ENCODE assay signal across 26 mouse cellular contexts in genomic region chr10:3510486-3510885, GRCm38 (mm10). TPM values are rescaled to one million over a fixed set of nuclear protein-coding genes. Genes with fewer than 3 reads are reported as not detected.
DNase-seq lines count a peak whose midpoint lies in the region; ATAC-seq and TF ChIP-seq lines count a peak whose summit lies in the region.
"Had no signal": no experiment of that assay in that cellular context is flagged by ENCODE, and none has a peak within 500 bp of the region (broad histone marks: within the 10 kb centered on the region; RNA-seq: fewer than 3 reads in every experiment).

No protein-coding gene starts in this region.

- H3K4me2 ChIP-seq in heart, embryonic 16.5 days (ENCODE audit: low read depth, low read length): no peak overlapping the region
- H3K4me2 ChIP-seq in midbrain, embryonic 14.5 days (ENCODE audit: low read length): no peak overlapping the region
- no peak overlapping the region for H3K4me2 ChIP-seq in midbrain, embryonic 13.5 days (replicated peaks)
- H3K4me2 ChIP-seq: embryonic facial prominence, embryonic 15.5 days; hindbrain, embryonic 15.5 days; intestine, embryonic 15.5 days; limb, embryonic 13.5 days; liver, embryonic 12.5 days; neural tube, embryonic 12.5 days had no signal

- no peaks in the 10 kb centered on the region for H3K79me2 ChIP-seq in heart, adult 2 months (replicated peaks; ENCODE audit: control insufficient read depth, insufficient read depth, low read length)

- H3K4me3 ChIP-seq in heart, embryonic 16.5 days (ENCODE audit: low read length): no peak overlapping the region
- H3K4me3 ChIP-seq in heart, adult 2 months: no peak overlapping the region
- no peak overlapping the region for H3K4me3 ChIP-seq in midbrain, embryonic 14.5 days (replicated peaks; ENCODE audit: low read depth, low read length)
- H3K4me3 ChIP-seq in midbrain, embryonic 13.5 days (replicated peaks): no peak overlapping the region
- H3K4me3 ChIP-seq: embryonic facial prominence, embryonic 15.5 days; gastrocnemius, adult 2 months; hindbrain, embryonic 15.5 days; intestine, embryonic 15.5 days; layer of hippocampus, adult 2 months; limb, embryonic 13.5 days; liver, embryonic 12.5 days; neural tube, embryonic 12.5 days had no signal

- H3K9me3 ChIP-seq in heart, embryonic 16.5 days (replicated peaks; ENCODE audit: control insufficient read depth, low read length): 0 out of 2 replicates have a peak, but pooled peaks cover 5% of the 10 kb centered on the region
- no peaks in the 10 kb centered on the region for H3K9me3 ChIP-seq in midbrain, embryonic 14.5 days (ENCODE audit: control insufficient read depth, low read length)
- H3K9me3 ChIP-seq in midbrain, embryonic 13.5 days: no peaks in the 10 kb centered on the region
- H3K9me3 ChIP-seq: embryonic facial prominence, embryonic 15.5 days; hindbrain, embryonic 15.5 days; intestine, embryonic 15.5 days; limb, embryonic 13.5 days; liver, embryonic 12.5 days; neural tube, embryonic 12.5 days had no signal

- peak overlapping the region; percentile 43 for H3K27ac ChIP-seq in heart, embryonic 16.5 days (ENCODE audit: low read length)
- no peak overlapping the region for H3K27ac ChIP-seq in heart, adult 2 months
- no peak overlapping the region for H3K27ac ChIP-seq in midbrain, embryonic 14.5 days (replicated peaks; ENCODE audit: low read depth, low read length)
- H3K27ac ChIP-seq in midbrain, embryonic 13.5 days: no peak overlapping the region
- H3K27ac ChIP-seq: embryonic facial prominence, embryonic 15.5 days; gastrocnemius, adult 2 months; intestine, embryonic 15.5 days; layer of hippocampus, adult 2 months; limb, embryonic 13.5 days; liver, embryonic 12.5 days; neural tube, embryonic 12.5 days had no signal

- peaks cover 28% of the 10 kb centered on the region for H3K4me1 ChIP-seq in heart, embryonic 16.5 days (ENCODE audit: control insufficient read depth, insufficient read depth, low read length)
- no peaks in the 10 kb centered on the region for H3K4me1 ChIP-seq in heart, adult 2 months (ENCODE audit: control insufficient read depth, insufficient read depth, low read length)
- peaks cover 20% of the 10 kb centered on the region for H3K4me1 ChIP-seq in midbrain, embryonic 14.5 days (ENCODE audit: control insufficient read depth, insufficient read depth, low read length)
- peaks cover 22% of the 10 kb centered on the region for H3K4me1 ChIP-seq in midbrain, embryonic 13.5 days (replicated peaks)

- intact Hi-C loops in heart, adult 2 months (cut with DNase I): no loop called here
- intact Hi-C loops in left cerebral cortex, postnatal 14 days (cut with DNase I): loop anchor here (5.0 kb wide), 1 partner anchor 178 kb away; no protein-coding TSS in a partner anchor

- WGBS in heart, embryonic 16.5 days: 48% methylated on average over 3 of the region's 3 CpGs
- 62% methylated on average over 3 of the region's 3 CpGs for WGBS in heart, adult 2 months
- WGBS in midbrain, embryonic 14.5 days: 60% methylated on average over 3 of the region's 3 CpGs
- 74% methylated on average over 3 of the region's 3 CpGs for WGBS in midbrain, embryonic 13.5 days

- H3K36me3 ChIP-seq in heart, embryonic 16.5 days (ENCODE audit: control insufficient read depth, insufficient read depth): no peaks in the 10 kb centered on the region
- no peaks in the 10 kb centered on the region for H3K36me3 ChIP-seq in heart, adult 2 months (ENCODE audit: control insufficient read depth, insufficient read depth, low read length)
- no peaks in the 10 kb centered on the region for H3K36me3 ChIP-seq in midbrain, embryonic 14.5 days (ENCODE audit: control insufficient read depth, insufficient read depth, low read length)
- H3K36me3 ChIP-seq in midbrain, embryonic 13.5 days: no peaks in the 10 kb centered on the region
- H3K36me3 ChIP-seq: embryonic facial prominence, embryonic 15.5 days; hindbrain, embryonic 15.5 days; intestine, embryonic 15.5 days; limb, embryonic 13.5 days; liver, embryonic 12.5 days; neural tube, embryonic 12.5 days had no signal

- no peak for TF ChIP-seq POLR2A in heart, adult 2 months (IDR thresholded peaks at IDR 0.05; ENCODE audit: insufficient read depth, low read depth, low read length)

- H3K9ac ChIP-seq in heart, embryonic 16.5 days (ENCODE audit: low read length): 0 out of 2 replicates have a peak overlapping the region, but pooled peaks have one; percentile 26
- no peak overlapping the region for H3K9ac ChIP-seq in heart, adult 2 months (ENCODE audit: low read depth, low read length)
- H3K9ac ChIP-seq in midbrain, embryonic 14.5 days (replicated peaks; ENCODE audit: low read length): no peak overlapping the region
- H3K9ac ChIP-seq in midbrain, embryonic 13.5 days (replicated peaks): no peak overlapping the region
- H3K9ac ChIP-seq: embryonic facial prominence, embryonic 15.5 days; hindbrain, embryonic 15.5 days; intestine, embryonic 15.5 days; limb, embryonic 13.5 days; liver, embryonic 12.5 days; neural tube, embryonic 12.5 days had no signal

- no peaks in the 10 kb centered on the region for H3K27me3 ChIP-seq in heart, embryonic 16.5 days (ENCODE audit: control insufficient read depth, insufficient read depth, low read length)
- no peaks in the 10 kb centered on the region for H3K27me3 ChIP-seq in heart, adult 2 months (ENCODE audit: control insufficient read depth, insufficient read depth, low read length)
- H3K27me3 ChIP-seq in midbrain, embryonic 14.5 days (ENCODE audit: control insufficient read depth, insufficient read depth, low read length): no peaks in the 10 kb centered on the region
- no peaks in the 10 kb centered on the region for H3K27me3 ChIP-seq in midbrain, embryonic 13.5 days
- H3K27me3 ChIP-seq: embryonic facial prominence, embryonic 15.5 days; hindbrain, embryonic 15.5 days; intestine, embryonic 15.5 days; limb, embryonic 13.5 days; liver, embryonic 12.5 days; neural tube, embryonic 12.5 days had no signal

- TF ChIP-seq CTCF in heart, adult 2 months (IDR thresholded peaks at IDR 0.05): no peak

- ATAC-seq in heart, embryonic 16.5 days (replicated peaks; ENCODE audit: extremely low read depth, insufficient read depth, low FRiP score): no peak
- no peak for ATAC-seq in midbrain, embryonic 14.5 days (ENCODE audit: low FRiP score, low TSS enrichment)
- ATAC-seq in midbrain, embryonic 13.5 days: no peak
- ATAC-seq: intestine, embryonic 15.5 days; liver, embryonic 12.5 days had no signal

- no peak for TF ChIP-seq EP300 in heart, adult 2 months (IDR thresholded peaks at IDR 0.05; ENCODE audit: insufficient read depth, low read depth, low read length)

- DNase-seq in heart, adult 2 months: no peak
- DNase-seq in midbrain, embryonic 14.5 days: peak; percentile 24
- peak; percentile 8 for DNase-seq in T-cell, adult 2 months (ENCODE audit: low spot score)
- DNase-seq in thymus, postnatal 0 days (ENCODE audit: low spot score): peak; percentile 53
- DNase-seq in left cerebral cortex, postnatal 14 days (ENCODE audit: low spot score in 2 of 2): no peak
- DNase-seq: adrenal gland, postnatal 25 days; cerebellum, adult 11 months; cerebellum, adult 9-11 months; gastrocnemius, adult 2 months; heart, postnatal 14 days; kidney, adult 9 months; kidney, postnatal 25 days; lung, postnatal 4 days had no signal

RNA-seq across cellular contexts. Expression of gene Iyd, which starts 29.6 kb away (rescaled TPM):
- polyA plus RNA-seq in heart, embryonic 16.5 days (2015; fragmentation: Nextera tagmentation; extraction: Ambion mirVana): 0.57 and 0.91 TPM in 2 replicates
- not detected for total RNA-seq in heart, adult 2 months (2021)
- polyA plus RNA-seq in heart, adult 2 months (2012; rRNA removed): 0.26 TPM in 1 of 2 replicates, not detected in the other
- polyA plus RNA-seq in midbrain, embryonic 14.5 days (2014; fragmentation: Nextera tagmentation; extraction: Ambion mirVana): 0.51 and 0.63 TPM in 2 replicates
- polyA plus RNA-seq in midbrain, embryonic 13.5 days (2015; fragmentation: Nextera tagmentation; extraction: Ambion mirVana): 0.44 TPM in 1 of 2 replicates, not detected in the other
- polyA plus RNA-seq in thymus, postnatal 0 days (2015; fragmentation: Nextera tagmentation; extraction: Ambion mirVana): 0.08 and 0.12 TPM in 2 replicates
- 1 to 10 TPM; 1.1 to 1.2 TPM for total RNA-seq in left cerebral cortex, postnatal 14 days (2021)
- total RNA-seq: common myeloid progenitor, adult 5-6 weeks; gastrocnemius, adult 2 months had no signal
- polyA plus RNA-seq: C2C12; neural tube, embryonic 12.5 days; spleen, adult 2 months; testis, adult 2 months had no signal

Comparison
In these comparisons a context has a peak if more than half of its experiments do, and no peak if none do; other contexts are left out.
1. DNase-seq: peak in midbrain, embryonic 14.5 days (single experiment), T-cell, adult 2 months (single experiment) and thymus, postnatal 0 days (single experiment); none in heart, adult 2 months (0 of 2) and left cerebral cortex, postnatal 14 days (0 of 2).